Mouse (Mus musculus): ENCODE measurements around the gene Fam213a. TPM values are rescaled to one million over a fixed set of nuclear protein-coding genes. Genes with fewer than 3 reads are reported as not detected.
"Not testable (repeated sequence)": the region's sequence is repeated elsewhere in the genome, so short reads cannot be mapped to it uniquely, and the experiment has no call there.

Fam213a gene
- 10 to 100 TPM; 24.7 to 39.2 (median 28.2) TPM for total RNA-seq (2022)

- DNase-seq (ENCODE audit: low spot score): peak; percentile 82
Measured at GRCm38 (mm10) chr14:41013630-41014613, at the start of gene Fam213a. Fam213a (minus strand) TSS chr14:41013788.

- not testable (repeated sequence) for DNase-seq (ENCODE audit: low spot score)
Measured at GRCm38 (mm10) chr14:41053190-41053589, 39.6 kb upstream of the Fam213a start.

GRCm38 (mm10) chr14:41052481-41052880 is 38.9 kb upstream of the Fam213a start:
- DNase-seq (ENCODE audit: low spot score): no peak

- no peak for DNase-seq (ENCODE audit: low spot score)
Measured at GRCm38 (mm10) chr14:41050471-41050870, 36.9 kb upstream of the Fam213a start.

GRCm38 (mm10) chr14:41047402-41047801 is 33.8 kb upstream of the Fam213a start:
- no peak for DNase-seq (ENCODE audit: low spot score)

GRCm38 (mm10) chr14:41035146-41035798 is 21.7 kb upstream of the Fam213a start:
- peak; percentile 50 for DNase-seq (ENCODE audit: low spot score)

- peak; percentile 58 for DNase-seq (ENCODE audit: low spot score)
Measured at GRCm38 (mm10) chr14:41033135-41034110, 19.8 kb upstream of the Fam213a start.

GRCm38 (mm10) chr14:41030989-41031513 is 17.5 kb upstream of the Fam213a start:
- DNase-seq (ENCODE audit: low spot score): no peak

- no peak for DNase-seq (ENCODE audit: low spot score)
Measured at GRCm38 (mm10) chr14:41029303-41029702, 15.7 kb upstream of the Fam213a start.

- no peak for DNase-seq (ENCODE audit: low spot score)
Measured at GRCm38 (mm10) chr14:41025594-41026284, 12.2 kb upstream of the Fam213a start.

GRCm38 (mm10) chr14:41025087-41025486 is 11.5 kb upstream of the Fam213a start:
- DNase-seq (ENCODE audit: low spot score): no peak

- DNase-seq (ENCODE audit: low spot score): no peak
Measured at GRCm38 (mm10) chr14:41021246-41021645, 7.7 kb upstream of the Fam213a start.

GRCm38 (mm10) chr14:41017460-41017859 is 3.9 kb upstream of the Fam213a start:
- no peak for DNase-seq (ENCODE audit: low spot score)

GRCm38 (mm10) chr14:41014701-41015240 is 1.2 kb upstream of the Fam213a start:
- DNase-seq (ENCODE audit: low spot score): no peak

GRCm38 (mm10) chr14:41013143-41013542 is 445 bp downstream of the Fam213a start:
- DNase-seq (ENCODE audit: low spot score): no peak

GRCm38 (mm10) chr14:41011916-41012315 is 1.7 kb downstream of the Fam213a start:
- no peak for DNase-seq (ENCODE audit: low spot score)

- no peak for DNase-seq (ENCODE audit: low spot score)
Measured at GRCm38 (mm10) chr14:41008138-41008537, 5.5 kb downstream of the Fam213a start.

- DNase-seq (ENCODE audit: low spot score): no peak
Measured at GRCm38 (mm10) chr14:41007641-41008040, 5.9 kb downstream of the Fam213a start.

- no peak for DNase-seq (ENCODE audit: low spot score)
Measured at GRCm38 (mm10) chr14:41006899-41007298, 6.7 kb downstream of the Fam213a start.

- no peak for DNase-seq (ENCODE audit: low spot score)
Measured at GRCm38 (mm10) chr14:41006263-41006662, 7.3 kb downstream of the Fam213a start.

Data from heart, adult 8-10 months (tissue).